Mouse (Mus musculus) CH12.LX (cell line): ENCODE measurements at regions not wholly inside any gene's neighbourhood (a gene's known extent, or its start where the extent isn't known, plus 50 kb on each side); places are given as distances from the start of the nearest gene placed in this dataset.

Experiments
- DNase-seq: peaks from one replicate; pipeline ENCODE4 v3.0.0-alpha.2; 2013; ENCODE audit errors: extremely low read depth
- H3K27ac ChIP-seq: 2 replicates; pipeline ENCODE4 v1.5.1; 2012; ENCODE audit warnings: low read depth, mild to moderate bottlenecking, control low read depth, moderate library complexity; ENCODE audit not compliant: insufficient read depth
- H3K27me3 ChIP-seq: replicated peaks from 2 replicates; pipeline ENCODE3; 2012; ENCODE audit warnings: inconsistent platforms
- H3K36me3 ChIP-seq, 2 experiments: replicated peaks in 1 of 2; 2 replicates each; pipeline versions ENCODE3 to v1.6.1; 2012; ENCODE audit warnings: inconsistent platforms in 1 of 2, low read length in 1 of 2, mild to moderate bottlenecking in 1 of 2, mixed read lengths in 1 of 2, moderate library complexity in 1 of 2; ENCODE audit not compliant: control insufficient read depth in 1 of 2, insufficient read depth in 1 of 2
- H3K4me1 ChIP-seq, 2 experiments: 2 replicates each; pipeline ENCODE4 v1.6.1; 2012; ENCODE audit warnings: inconsistent platforms in 1 of 2, moderate library complexity in 1 of 2; ENCODE audit not compliant: insufficient read depth in 2 of 2, control insufficient read depth in 1 of 2
- H3K4me2 ChIP-seq: 2 replicates; pipeline ENCODE4 v1.6.1; 2012; ENCODE audit warnings: low read depth, mild to moderate bottlenecking, control low read depth; ENCODE audit not compliant: poor library complexity, insufficient read depth, severe bottlenecking
- H3K4me3 ChIP-seq, 3 experiments: fragments of 150-350 bp in 1 of 3; sonication (generic) in 1 of 3; replicated peaks in 1 of 3; 2 replicates each; pipeline versions ENCODE3 to v1.5.1; 2011 to 2012; ENCODE audit warnings: low read depth in 2 of 3, low read length in 2 of 3, mild to moderate bottlenecking in 2 of 3, moderate library complexity in 2 of 3, control low read depth in 1 of 3, improper control_type of control experiment in 1 of 3, inconsistent platforms in 1 of 3, mixed read lengths in 1 of 3; ENCODE audit not compliant: poor library complexity in 1 of 3
- H3K79me2 ChIP-seq: replicated peaks from 2 replicates; pipeline ENCODE4 v1.6.1; 2012; ENCODE audit warnings: mild to moderate bottlenecking, moderate library complexity; ENCODE audit not compliant: control insufficient read depth, poor library complexity, insufficient read depth, severe bottlenecking; ENCODE audit errors: extremely low read depth
- H3K9ac ChIP-seq: 2 replicates; pipeline ENCODE4 v1.6.1; 2012; ENCODE audit warnings: low read depth, mild to moderate bottlenecking, control low read depth, moderate library complexity; ENCODE audit not compliant: insufficient read depth
- H3K9me3 ChIP-seq: replicated peaks from 2 replicates; pipeline ENCODE3; 2012; ENCODE audit warnings: low read length, inconsistent platforms, mixed read lengths
- CTCF ChIP-seq, 2 experiments: IDR thresholded peaks in 1 of 2; conservative IDR thresholded peaks in 1 of 2; 2 replicates each; pipeline ENCODE4 v1.5.1; 2011 to 2012; ENCODE audit warnings: low read depth in 2 of 2, low read length in 2 of 2, improper control_type of control experiment in 1 of 2, inconsistent platforms in 1 of 2, mild to moderate bottlenecking in 1 of 2, moderate library complexity in 1 of 2
- E2F4 ChIP-seq: IDR thresholded peaks from 2 replicates; pipeline ENCODE4 v1.6.1; 2011; ENCODE audit warnings: low read depth, low read length, improper control_type of control experiment; ENCODE audit not compliant: insufficient replicate concordance
- HCFC1 ChIP-seq: IDR thresholded peaks from 2 replicates; pipeline ENCODE4 v1.6.1; 2012; ENCODE audit warnings: low read depth, mild to moderate bottlenecking, inconsistent platforms, low read length, improper control_type of control experiment
- JUN ChIP-seq: IDR thresholded peaks from 2 replicates; pipeline ENCODE4 v1.6.1; 2011; ENCODE audit warnings: low read depth, mild to moderate bottlenecking, low read length, improper control_type of control experiment, moderate library complexity; ENCODE audit not compliant: insufficient read depth
- MAFK ChIP-seq: IDR thresholded peaks from 2 replicates; pipeline ENCODE4 v1.6.1; 2011; ENCODE audit warnings: low read length, improper control_type of control experiment; ENCODE audit not compliant: insufficient replicate concordance
- MAX ChIP-seq: IDR thresholded peaks from 2 replicates; pipeline ENCODE4 v1.6.1; 2011; ENCODE audit warnings: low read length, improper control_type of control experiment
- MAZ ChIP-seq: IDR thresholded peaks from 2 replicates; pipeline ENCODE4 v1.6.1; 2012; ENCODE audit warnings: low read depth, mild to moderate bottlenecking, inconsistent platforms, low read length, improper control_type of control experiment, moderate library complexity
- MXI1 ChIP-seq: IDR thresholded peaks from 2 replicates; pipeline ENCODE4 v1.6.1; 2011; ENCODE audit warnings: mild to moderate bottlenecking, low read depth, low read length, improper control_type of control experiment
- MYC ChIP-seq: IDR thresholded peaks from 2 replicates; pipeline ENCODE4 v1.6.1; 2011; ENCODE audit warnings: low read depth, mild to moderate bottlenecking, improper control_type of control experiment, low read length
- POLR2AphosphoS2 ChIP-seq: IDR thresholded peaks from 2 replicates; pipeline ENCODE4 v1.6.1; 2011; ENCODE audit warnings: low read depth, low read length, improper control_type of control experiment
- RCOR1 ChIP-seq: conservative IDR thresholded peaks from 2 replicates; pipeline ENCODE4 v1.6.1; 2012; ENCODE audit warnings: low read depth, mild to moderate bottlenecking, inconsistent platforms, low read length, improper control_type of control experiment
- TBP ChIP-seq: conservative IDR thresholded peaks from 2 replicates; pipeline ENCODE4 v1.6.1; 2011; ENCODE audit warnings: low read depth, low read length, improper control_type of control experiment
- ZMIZ1 ChIP-seq: IDR thresholded peaks from 2 replicates; pipeline ENCODE4 v1.6.1; 2012; ENCODE audit warnings: low read depth, mild to moderate bottlenecking, inconsistent platforms, low read length, improper control_type of control experiment
- ZNF384 ChIP-seq: IDR thresholded peaks from 2 replicates; pipeline ENCODE4 v1.6.1; 2012; ENCODE audit warnings: low read depth, low read length, improper control_type of control experiment, inconsistent platforms
- dilution Hi-C: fragments of 300-500 bp; cut with MboI; formaldehyde crosslinking; loops from 2 replicates; pipeline ENCODE4 v1.14.3; 2020; ENCODE audit warnings: low sequenced_read_pairs; ENCODE audit not compliant: extremely low pct_unique_long_range_greater_than_20kb, extremely low pct_ligation_motif_present
- in situ Hi-C: fragments of 300-500 bp; cut with MboI; formaldehyde crosslinking; loops from 3 replicates; pipeline ENCODE4 v1.14.3; 2019; ENCODE audit warnings: low sequenced_read_pairs, low pct_ligation_motif_present, low pct_unique_long_range_greater_than_20kb, mixed read lengths

DNA sequence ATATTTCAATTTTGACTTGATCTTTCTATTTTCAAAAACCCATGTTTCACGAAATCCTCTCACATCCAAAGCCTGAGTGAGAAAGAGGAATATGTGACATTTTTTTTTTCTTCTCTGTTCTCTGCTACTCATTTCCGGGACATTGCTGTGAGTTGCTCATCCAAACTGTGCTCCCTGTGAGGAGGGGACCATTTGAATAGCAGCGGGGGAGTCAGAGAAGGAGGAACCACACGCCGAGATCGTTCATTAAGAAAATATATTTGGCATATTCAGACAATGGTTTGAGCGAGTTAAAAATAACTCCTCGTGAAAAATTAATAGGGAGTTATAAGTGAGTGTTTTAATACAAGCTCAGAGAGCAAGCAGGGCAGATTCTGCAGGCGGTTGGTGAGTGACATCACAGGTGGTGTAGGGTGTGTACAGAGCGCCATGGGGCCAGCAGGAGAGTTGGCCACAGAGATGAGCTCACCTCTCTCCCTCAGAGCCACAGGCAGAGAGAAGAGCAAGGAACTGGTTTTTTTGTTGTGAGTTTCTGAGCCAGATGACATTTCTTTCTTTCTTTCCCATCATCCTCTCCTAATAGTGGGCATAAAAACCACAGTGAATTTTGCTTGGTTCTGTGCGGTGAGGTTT, 54.4 kb upstream of the Calcoco1 start:
- H3K4me1 ChIP-seq: no peaks in the 10 kb centered on the region
- no peak for DNase-seq
- in situ Hi-C loops: no loop called here
- no peak for TF ChIP-seq TBP
- no peak for TF ChIP-seq MYC
- TF ChIP-seq CTCF (conservative IDR thresholded peaks at IDR 0.05 in 1 of 2, IDR thresholded peaks at IDR 0.05 in 1 of 2; ENCODE audit: low read depth in 2 of 2, low read length in 2 of 2): no peak
- no peak for TF ChIP-seq RCOR1
- TF ChIP-seq POLR2AphosphoS2: no peak
- no peak for TF ChIP-seq MXI1
- TF ChIP-seq MAX: no peak
- TF ChIP-seq MAFK: no peak
- TF ChIP-seq, all 38 proteins: peak for 0
- H3K79me2 ChIP-seq: no peaks in the 10 kb centered on the region
- H3K4me2 ChIP-seq: peak overlapping the region; percentile 50; the same call in 1 of the 2 replicates
- H3K27me3 ChIP-seq: peaks cover 95% of the 10 kb centered on the region
- no peak overlapping the region for H3K4me3 ChIP-seq
- no peaks in the 10 kb centered on the region for H3K9me3 ChIP-seq
- dilution Hi-C loops: no loop called here
- H3K9ac ChIP-seq: no peak overlapping the region
- no peaks in the 10 kb centered on the region for H3K36me3 ChIP-seq
- no peak overlapping the region for H3K27ac ChIP-seq

DNA sequence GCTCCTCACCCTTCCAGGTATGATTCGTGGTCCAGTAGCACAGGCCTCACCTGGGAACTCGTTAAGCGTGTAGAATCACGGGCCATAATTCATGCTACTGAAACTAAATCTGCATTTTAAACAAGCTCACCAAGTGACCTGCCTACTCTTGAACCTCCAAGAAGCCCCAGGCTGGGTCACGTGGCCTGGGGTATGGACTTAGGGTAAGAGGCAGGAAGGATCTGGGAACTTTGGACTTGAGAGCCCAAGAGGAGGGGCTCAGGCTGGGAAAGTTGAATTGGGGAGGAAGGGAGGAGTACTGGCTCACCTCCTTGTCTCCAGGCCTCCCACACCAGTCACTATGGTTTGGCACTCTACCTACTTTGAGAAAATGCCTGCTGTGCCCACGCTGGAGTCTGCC, 58.6 kb upstream of the Calcoco1 start:
- TF ChIP-seq HCFC1: no peak
- no peak for TF ChIP-seq E2F4
- no peak for TF ChIP-seq ZNF384
- no peak for TF ChIP-seq MAFK
- TF ChIP-seq MAZ: no peak
- TF ChIP-seq MYC: no peak
- TF ChIP-seq ZMIZ1: no peak
- TF ChIP-seq JUN: no peak
- TF ChIP-seq, all 38 proteins: peak for 0
- in situ Hi-C loops (no loop called here), dilution Hi-C loops (no loop called here)
- Histone ChIP-seq H3K9ac (no peak overlapping the region), H3K9me3 (no peaks in the 10 kb centered on the region), H3K4me3 (no peak overlapping the region), H3K79me2 (no peaks in the 10 kb centered on the region), H3K4me1 (no peaks in the 10 kb centered on the region), H3K27ac (no peak overlapping the region), H3K36me3 (no peaks in the 10 kb centered on the region), H3K4me2 (no peak overlapping the region), H3K27me3 (peaks cover 86% of the 10 kb centered on the region)
- no peak for DNase-seq
